Mouse (Mus musculus) kidney, postnatal 4 days (tissue): ENCODE results near the gene Aagab.

Experiments used
- DNase-seq, 2 experiments: peaks; one replicate each; pipeline ENCODE4 v3.0.0; 2021; ENCODE audit warnings: mixed read lengths in 2 of 2

Gene Aagab

DNA sequence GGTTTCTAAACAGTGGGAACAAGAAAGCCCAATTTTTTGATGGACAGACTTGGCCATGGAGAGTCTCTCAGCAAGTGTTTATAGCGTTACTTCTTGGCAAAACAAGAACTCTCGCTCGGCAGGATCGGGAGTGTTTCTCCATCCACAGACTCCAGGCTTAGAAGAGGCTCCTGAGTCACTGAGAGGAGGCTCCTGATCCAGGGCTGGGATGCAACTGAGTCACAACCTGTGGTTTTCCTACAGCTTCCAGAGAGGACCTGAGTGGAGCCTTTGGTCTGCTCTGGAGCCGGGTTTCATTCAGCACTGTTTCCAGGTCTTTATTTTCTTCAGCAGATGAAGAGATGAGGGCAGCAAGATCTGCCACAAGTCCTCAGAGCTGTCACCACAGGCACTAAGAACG, 5.5 kb downstream of the Aagab start:
- no peak for DNase-seq

- DNase-seq, result peak; percentile 12 to 39
Observed at GRCm38 (mm10) chr9:63609246-63609645, 6.8 kb downstream of the Aagab start.

- peak in 1 of 2 experiments; percentile 11 for DNase-seq
Observed at GRCm38 (mm10) chr9:63609776-63610175, 7.3 kb downstream of the Aagab start.

GRCm38 (mm10) chr9:63610231-63610630, 7.8 kb downstream of the Aagab start:
- DNase-seq, result peak in 1 of 2 experiments; percentile 15

DNA sequence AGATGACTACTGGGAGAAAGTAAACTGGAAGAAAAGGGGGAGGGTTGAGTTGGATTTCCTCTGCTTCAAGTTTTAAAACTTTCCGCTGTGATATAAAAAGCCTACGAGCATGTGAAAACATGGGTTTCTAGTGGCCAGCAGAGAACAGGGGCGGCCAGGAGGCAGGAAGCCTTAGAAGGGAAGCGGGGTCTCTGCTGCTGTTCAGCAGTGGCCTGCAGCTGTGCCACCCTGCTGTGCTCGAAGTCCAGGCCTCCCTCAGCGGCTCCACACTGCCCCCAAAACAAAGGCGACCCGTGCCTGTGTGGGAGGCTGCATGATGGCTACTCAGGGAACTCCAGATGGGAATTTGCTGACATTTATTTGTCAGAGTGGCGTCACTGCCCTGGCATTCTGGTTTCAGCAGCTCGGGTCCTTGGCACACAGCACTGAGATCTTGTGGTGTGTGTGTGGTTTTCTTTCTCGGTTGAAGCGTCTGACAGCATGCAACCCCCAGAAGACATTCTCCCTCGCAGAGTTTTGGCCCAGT, 8.4 kb downstream of the Aagab start:
- peak; percentile 65 to 78 for DNase-seq

- DNase-seq, result peak; percentile 18 to 31
Observed at GRCm38 (mm10) chr9:63611967-63612366, 9.5 kb downstream of the Aagab start.

DNA sequence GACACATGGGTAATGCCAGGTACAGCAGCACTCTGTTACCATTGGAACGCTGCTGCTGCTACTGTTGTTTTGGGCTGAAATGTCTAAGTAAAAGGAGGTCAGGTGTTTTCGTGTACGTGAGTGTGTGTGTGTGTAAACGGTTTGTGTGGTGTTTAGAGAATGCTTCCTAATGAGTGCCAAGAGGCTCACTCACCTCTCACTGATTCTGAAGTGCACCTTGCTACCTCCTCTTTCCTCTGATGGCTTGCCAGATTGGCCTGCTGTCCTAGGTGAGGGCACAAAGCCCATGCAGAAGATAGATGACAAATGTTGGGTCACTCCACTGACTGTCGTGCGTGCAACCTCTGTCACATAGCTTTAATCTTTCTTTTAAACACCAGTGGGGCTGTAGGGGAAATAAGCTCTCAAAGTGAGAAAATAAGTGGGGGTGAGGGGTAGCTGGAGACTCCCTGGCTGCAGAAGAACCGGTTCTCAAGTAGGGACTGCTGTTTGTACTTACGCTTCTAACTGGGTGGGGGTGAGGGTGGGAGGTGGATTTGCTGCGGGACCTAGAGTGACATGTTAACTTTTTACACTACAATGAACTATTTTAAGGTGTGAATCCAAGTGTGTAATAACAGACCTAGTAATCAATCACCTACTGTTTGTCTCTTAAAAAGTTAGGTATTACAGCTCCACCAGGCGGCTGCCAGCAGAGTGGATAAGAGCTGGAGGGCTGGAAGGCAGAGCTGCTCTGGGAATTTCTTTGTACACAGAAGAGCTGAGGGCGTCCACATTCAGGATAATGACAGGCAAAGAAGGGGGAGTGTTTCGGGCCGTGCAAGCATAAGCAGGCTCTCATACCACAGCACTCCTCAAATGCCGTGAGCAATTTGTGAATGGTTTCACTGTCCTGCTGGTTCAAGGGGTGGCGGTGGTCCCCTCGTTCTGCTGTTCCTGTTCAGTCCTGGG, 10.4 kb downstream of the Aagab start:
- peak; percentile 47 to 65 for DNase-seq

DNA sequence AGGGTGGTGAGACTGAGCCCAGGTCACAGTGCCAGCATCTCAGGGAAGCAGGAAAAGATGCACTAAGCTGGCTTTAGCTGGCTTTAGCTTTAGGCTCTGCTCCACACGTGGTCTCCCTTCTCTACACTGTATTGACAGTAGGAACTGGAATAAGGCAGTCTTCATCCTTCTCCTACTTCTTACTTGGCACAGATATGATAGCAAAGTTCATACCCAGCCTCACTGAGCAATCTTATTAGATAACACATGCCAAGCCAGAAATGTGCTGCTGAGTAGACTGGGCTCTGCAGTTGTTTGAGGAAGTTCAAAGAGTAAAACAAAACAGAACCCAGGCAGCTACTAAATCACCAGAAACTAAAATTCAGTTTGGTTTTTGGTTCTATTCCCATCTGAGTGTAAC, 11.1 kb downstream of the Aagab start:
- no peak for DNase-seq

DNA sequence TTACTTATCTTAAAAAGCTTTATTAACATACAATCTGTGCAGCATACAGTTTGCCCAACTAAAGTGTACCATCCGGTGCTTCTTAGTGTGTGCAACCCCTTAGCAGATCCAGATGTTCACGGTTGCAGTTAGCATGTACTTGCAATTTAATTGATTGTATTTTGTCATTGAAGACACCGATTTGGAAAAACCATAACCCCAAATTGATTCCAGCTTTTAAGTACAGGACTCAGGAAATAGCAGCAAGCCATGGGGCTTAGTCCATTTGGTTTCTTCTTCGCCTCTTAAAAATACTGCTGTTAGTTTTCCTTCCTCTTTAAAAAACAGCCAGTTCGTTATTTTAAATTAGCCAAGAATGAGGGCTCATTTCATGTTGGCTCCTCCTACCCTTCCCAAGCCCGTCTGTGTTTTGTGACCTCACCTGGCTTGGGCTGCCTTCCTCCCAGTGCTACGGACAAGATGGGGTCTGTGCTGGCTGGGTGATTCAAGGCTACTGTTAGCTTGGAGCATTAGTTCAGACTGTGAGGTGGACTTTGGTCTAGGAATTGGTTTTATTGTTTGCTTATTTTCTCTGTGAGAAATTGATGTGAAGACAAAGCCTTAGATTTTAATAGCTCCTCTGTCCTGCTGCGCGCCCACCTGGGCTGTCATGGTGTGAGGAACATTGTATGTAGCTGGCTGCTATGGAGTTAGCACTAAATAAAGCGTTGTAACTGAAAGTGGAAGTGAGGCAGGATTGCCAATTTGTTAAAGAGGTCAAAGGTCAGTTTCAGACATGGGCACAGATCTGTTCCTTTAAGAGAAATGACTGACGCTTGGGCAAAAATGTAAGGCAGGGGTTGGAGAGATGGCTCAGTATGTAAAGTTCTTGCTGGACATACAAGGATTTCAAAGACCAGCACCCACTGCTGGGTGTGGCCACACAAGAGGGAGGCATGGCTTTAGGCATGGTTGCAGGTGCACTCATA, 11.8 kb downstream of the Aagab start:
- DNase-seq, result no peak

- DNase-seq, result no peak
Observed at GRCm38 (mm10) chr9:63617967-63618366, 15.5 kb downstream of the Aagab start.

- DNase-seq, result no peak
Observed at GRCm38 (mm10) chr9:63623895-63624569, 21.6 kb downstream of the Aagab start.

DNA sequence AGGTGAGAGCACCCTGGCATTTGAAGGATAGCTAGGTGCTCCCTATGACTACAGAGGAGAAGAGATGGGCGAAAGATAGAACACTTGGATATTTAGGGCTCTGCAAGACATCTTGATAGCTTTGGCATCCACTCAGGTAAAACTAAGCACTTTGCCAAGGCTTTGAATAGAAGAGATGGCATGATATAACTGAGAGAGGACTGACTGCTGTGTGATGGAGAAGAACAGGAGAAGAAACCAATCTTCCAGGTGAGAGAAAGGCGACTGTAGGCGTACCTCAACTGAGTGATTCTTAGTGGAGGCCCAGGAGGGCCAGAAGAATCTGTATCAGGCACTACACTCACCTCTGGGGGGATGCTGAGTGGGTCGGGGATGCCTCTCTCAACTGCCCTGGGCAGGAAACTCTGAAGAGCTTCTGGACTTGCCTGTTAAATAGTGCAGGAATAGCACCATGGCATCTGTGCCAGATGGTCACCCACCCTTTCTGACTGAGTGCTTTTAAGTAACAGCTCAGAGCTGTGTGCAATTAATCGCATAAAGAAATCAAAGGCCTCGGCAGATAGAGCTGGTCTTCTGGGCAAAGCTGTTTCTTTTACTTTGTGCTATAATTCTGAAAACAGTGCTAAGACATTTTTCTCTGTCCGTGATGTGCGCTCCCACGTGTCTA, 22.8 kb downstream of the Aagab start:
- DNase-seq, result no peak

GRCm38 (mm10) chr9:63632045-63632444, 29.6 kb downstream of the Aagab start:
- DNase-seq, result peak in 1 of 2 experiments; percentile 39

DNA sequence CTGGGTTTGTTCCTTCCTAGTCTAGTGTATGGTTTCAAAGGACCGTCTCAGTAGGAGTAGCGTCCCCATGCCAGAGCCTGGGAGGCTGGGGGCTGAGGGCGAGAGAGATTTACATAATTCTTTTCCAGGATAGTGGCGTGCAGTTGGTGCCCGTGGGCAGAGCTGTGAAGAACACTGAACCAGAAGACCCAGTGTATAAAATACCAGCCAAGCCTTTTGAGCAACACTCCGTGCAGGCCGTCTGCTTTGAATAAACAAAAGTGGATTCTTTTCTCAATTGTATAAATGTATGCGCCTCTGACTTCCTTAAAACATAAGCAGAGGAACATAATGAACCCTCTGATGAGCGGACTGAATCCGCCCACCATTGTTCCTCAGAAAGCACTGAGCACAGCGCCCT, 30.5 kb downstream of the Aagab start:
- no peak for DNase-seq

- DNase-seq, result no peak
Observed at GRCm38 (mm10) chr9:63633334-63633733, 30.9 kb downstream of the Aagab start.

- no peak for DNase-seq
Observed at GRCm38 (mm10) chr9:63636113-63636512, 33.7 kb downstream of the Aagab start.

- DNase-seq, result no peak
Observed at GRCm38 (mm10) chr9:63641983-63642646, 39.7 kb downstream of the Aagab start.

- DNase-seq, result no peak
Observed at GRCm38 (mm10) chr9:63644011-63644410, 41.6 kb downstream of the Aagab start.

DNA sequence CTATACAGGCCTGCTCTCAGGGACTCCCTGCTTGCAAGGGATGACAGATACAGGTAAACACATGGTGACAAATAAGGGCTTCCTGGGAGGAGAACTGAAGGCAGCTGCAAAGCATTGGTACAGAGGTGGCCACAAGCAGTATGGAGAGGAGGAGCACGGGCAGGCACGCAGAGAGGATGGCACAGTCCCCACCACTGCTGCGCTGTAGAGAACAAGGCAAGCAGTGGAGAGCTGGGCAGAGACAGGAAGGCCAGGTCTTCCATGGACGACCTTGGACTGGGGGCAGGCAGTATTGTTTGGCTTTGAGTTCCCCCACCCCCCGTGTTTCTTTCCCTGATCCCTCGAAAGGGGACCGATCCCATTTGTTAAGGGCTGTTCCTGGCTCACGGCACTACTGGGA, 42.6 kb downstream of the Aagab start:
- DNase-seq, result peak in 1 of 2 experiments; percentile 7

- peak in 1 of 2 experiments; percentile 44 for DNase-seq
Observed at GRCm38 (mm10) chr9:63647581-63648519, 45.4 kb downstream of the Aagab start.
